Mouse (Mus musculus): ENCODE results near the gene Gm21983. TPM values are rescaled to one million over a fixed set of nuclear protein-coding genes. Genes with fewer than 3 reads are reported as not detected.

Gm21983 gene
- total and polyA plus RNA-seq, 3 experiments, result 0.22 TPM; not detected in 2

- Histone ChIP-seq H3K79me2 (ENCODE audit: control insufficient read depth, insufficient read depth, low read length, poor library complexity) (peaks cover 1% of the 10 kb centered on the region; the same call in 1 of the 2 replicates), H3K9ac (ENCODE audit: control insufficient read depth, low read depth, low read length, poor library complexity, severe bottlenecking) (no peak overlapping the region), H3K36me3 (ENCODE audit: control insufficient read depth in 1 of 2, insufficient read depth in 2 of 2, low read length in 2 of 2) (no peaks in the 10 kb centered on the region), H3K4me1 (ENCODE audit: control insufficient read depth in 1 of 2, insufficient read depth in 2 of 2, low read length in 2 of 2) (no peaks in the 10 kb centered on the region), H3K9me3 (replicated peaks; ENCODE audit: insufficient read depth, low read length) (no peaks in the 10 kb centered on the region), H3K4me3 (ENCODE audit: control insufficient read depth in 1 of 2, insufficient read depth in 1 of 2, low read depth in 2 of 2, low read length in 2 of 2) (no peak overlapping the region), H3K27ac (ENCODE audit: control insufficient read depth, low read depth, low read length) (no peak overlapping the region), H3K27me3 (ENCODE audit: control insufficient read depth in 1 of 2, insufficient read depth in 2 of 2, low read length in 2 of 2) (no peaks in the 10 kb centered on the region)
- DNase-seq (ENCODE audit: low read depth, low spot score), result no peak
- TF ChIP-seq NELFE (IDR thresholded peaks at IDR 0.05; ENCODE audit: low read depth, low read length) (no peak), TCF12 (IDR thresholded peaks at IDR 0.05; ENCODE audit: low read depth, low read length) (no peak), SIN3A (IDR thresholded peaks at IDR 0.05; ENCODE audit: low read length) (no peak), BHLHE40 (IDR thresholded peaks at IDR 0.05; ENCODE audit: borderline replicate concordance, low read depth, low read length) (no peak), POLR2AphosphoS2 (IDR thresholded peaks at IDR 0.05; ENCODE audit: low read length) (no peak), NRF1 (IDR thresholded peaks at IDR 0.05; ENCODE audit: insufficient read depth, low read depth, low read length, poor library complexity, severe bottlenecking) (no peak), MXI1 (IDR thresholded peaks at IDR 0.05; ENCODE audit: low read depth, low read length) (no peak), SMC3 (IDR thresholded peaks at IDR 0.05; ENCODE audit: low read depth, low read length) (no peak), JUND (IDR thresholded peaks at IDR 0.05; ENCODE audit: low read depth, low read length) (no peak), GATA1 (IDR thresholded peaks at IDR 0.05; ENCODE audit: low read depth, low read length) (no peak), POLR2AphosphoS5 (IDR thresholded peaks at IDR 0.05; ENCODE audit: borderline replicate concordance, low read depth, low read length) (no peak), MEF2A (IDR thresholded peaks at IDR 0.05; ENCODE audit: extremely low read depth, insufficient replicate concordance, low read depth, low read length, poor library complexity, severe bottlenecking) (no peak), POLR2A (IDR thresholded peaks at IDR 0.05; ENCODE audit: control insufficient read depth in 1 of 2, insufficient read depth in 1 of 2, low read depth in 1 of 2, low read length in 2 of 2, poor library complexity in 1 of 2) (no peak), MAFK (IDR thresholded peaks at IDR 0.05; ENCODE audit: borderline replicate concordance, low read depth, low read length) (no peak), GABPA (IDR thresholded peaks at IDR 0.05; ENCODE audit: low read depth, low read length) (no peak)
These were observed 21.6 kb downstream of the Gm21983 start for GRCm38 (mm10) chr7:27159256-27159655.

GRCm38 (mm10) chr7:27158171-27158570 is 22.7 kb downstream of the Gm21983 start:
- no peaks in the 10 kb centered on the region for H3K36me3 ChIP-seq (ENCODE audit: control insufficient read depth in 1 of 2, insufficient read depth in 2 of 2, low read length in 2 of 2)
- DNase-seq (ENCODE audit: low read depth, low spot score), result no peak
- H3K27ac ChIP-seq (ENCODE audit: control insufficient read depth, low read depth, low read length), result no peak overlapping the region
- H3K27me3 ChIP-seq (ENCODE audit: control insufficient read depth in 1 of 2, insufficient read depth in 2 of 2, low read length in 2 of 2), result no peaks in the 10 kb centered on the region
- TF ChIP-seq TCF12 (IDR thresholded peaks at IDR 0.05; ENCODE audit: low read depth, low read length) (no peak), MYC (IDR thresholded peaks at IDR 0.05; ENCODE audit: low read depth, low read length) (no peak)
- no peak overlapping the region for H3K4me3 ChIP-seq (ENCODE audit: control insufficient read depth in 1 of 2, insufficient read depth in 1 of 2, low read depth in 2 of 2, low read length in 2 of 2)
- H3K9me3 ChIP-seq (replicated peaks; ENCODE audit: insufficient read depth, low read length), result no peaks in the 10 kb centered on the region
- H3K9ac ChIP-seq (ENCODE audit: control insufficient read depth, low read depth, low read length, poor library complexity, severe bottlenecking), result no peak overlapping the region
- H3K79me2 ChIP-seq (ENCODE audit: control insufficient read depth, insufficient read depth, low read length, poor library complexity), result no peaks in the 10 kb centered on the region; the same call in 1 of the 2 replicates
- no peaks in the 10 kb centered on the region for H3K4me1 ChIP-seq (ENCODE audit: control insufficient read depth in 1 of 2, insufficient read depth in 2 of 2, low read length in 2 of 2)
